Mouse (Mus musculus) cerebellum, adult 11 months (tissue): ENCODE results near the gene Ptprm.
A peak's percentile ranks its signal among the peaks of the same experiment; 100 is the strongest.

Experiments
- DNase-seq: peaks from one replicate; pipeline ENCODE4 v3.0.0; 2022

Ptprm gene

GRCm38 (mm10) chr17:66960986-66961385, 393.3 kb downstream of the Ptprm start:
- DNase-seq, result no peak

DNA sequence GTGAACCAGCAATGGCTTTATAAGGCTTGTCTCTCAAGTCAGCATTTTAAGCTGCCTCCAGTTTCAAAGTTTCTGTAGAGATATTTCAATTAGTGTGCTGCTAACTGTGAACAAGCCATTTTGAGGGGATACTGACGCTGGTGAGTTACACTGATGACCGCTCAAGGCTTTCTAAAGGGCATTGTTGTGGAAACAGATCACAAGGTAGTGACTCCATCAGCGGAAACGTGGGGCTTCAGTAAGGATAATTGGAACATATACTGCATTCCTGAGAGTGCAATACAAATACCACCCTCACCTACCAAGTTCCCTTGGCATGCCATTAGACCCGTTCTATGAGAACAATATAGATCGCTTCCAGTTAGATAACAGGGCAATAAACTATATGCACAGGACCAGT, 393.7 kb downstream of the Ptprm start:
- DNase-seq, result no peak

DNA sequence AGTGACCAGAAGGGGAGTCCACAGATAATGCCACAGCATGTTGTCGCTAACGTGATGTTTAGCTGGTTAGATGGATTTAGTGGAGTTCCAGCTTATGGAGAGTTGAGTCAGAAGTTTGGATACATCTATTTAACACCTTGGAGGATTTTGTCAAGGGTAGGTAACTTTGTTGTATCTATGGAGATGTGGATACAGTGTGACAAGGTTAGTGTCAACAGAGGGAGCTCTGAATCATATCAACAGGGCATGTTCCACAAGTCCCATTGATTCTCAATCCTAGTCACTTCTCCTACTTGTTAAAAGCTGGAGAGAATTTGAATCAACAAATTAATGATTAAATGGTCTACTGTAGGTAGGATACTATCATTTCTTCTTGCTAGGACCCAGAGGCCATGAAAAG, 394.4 kb downstream of the Ptprm start:
- no peak for DNase-seq

- DNase-seq, result no peak
These were observed 395.5 kb downstream of the Ptprm start for GRCm38 (mm10) chr17:66958766-66959165.

- DNase-seq, result peak; percentile 11
These were observed 409.8 kb downstream of the Ptprm start for GRCm38 (mm10) chr17:66944498-66944897.

- no peak for DNase-seq
These were observed 410.7 kb downstream of the Ptprm start for GRCm38 (mm10) chr17:66943539-66943938.

GRCm38 (mm10) chr17:66925611-66926010, 428.6 kb downstream of the Ptprm start:
- no peak for DNase-seq

GRCm38 (mm10) chr17:66914696-66915095, 439.6 kb downstream of the Ptprm start:
- DNase-seq, result no peak

GRCm38 (mm10) chr17:66912533-66912932, 441.7 kb downstream of the Ptprm start:
- no peak for DNase-seq

GRCm38 (mm10) chr17:66912120-66912519, 442.1 kb downstream of the Ptprm start:
- no peak for DNase-seq

DNA sequence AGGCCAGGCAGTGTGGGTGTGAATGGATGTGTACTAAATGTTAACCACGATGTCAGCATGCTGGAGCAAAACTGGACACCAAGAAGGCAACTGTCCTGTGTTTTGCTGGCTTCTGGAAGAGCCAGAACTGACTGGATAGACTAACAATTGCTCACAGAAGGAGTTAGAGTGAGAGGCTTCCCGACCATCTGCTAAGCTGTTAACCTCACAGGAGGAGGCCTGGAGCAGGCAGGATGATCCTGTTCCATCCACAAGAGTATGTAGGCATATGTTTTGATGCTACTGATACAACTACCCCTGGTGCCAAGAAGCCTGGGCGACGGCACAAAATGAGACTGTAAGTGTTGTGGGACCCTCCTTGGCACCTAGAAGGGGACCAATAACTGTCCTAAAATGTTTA, 444.4 kb downstream of the Ptprm start:
- peak; percentile 69 for DNase-seq

- DNase-seq, result peak; percentile 8
These were observed 445.3 kb downstream of the Ptprm start for GRCm38 (mm10) chr17:66908921-66909320.

GRCm38 (mm10) chr17:66894181-66894580, 460.1 kb downstream of the Ptprm start:
- no peak for DNase-seq

- DNase-seq, result no peak
These were observed 462.3 kb downstream of the Ptprm start for GRCm38 (mm10) chr17:66891916-66892315.

- DNase-seq, result no peak
These were observed 463.0 kb downstream of the Ptprm start for GRCm38 (mm10) chr17:66891067-66891862.

GRCm38 (mm10) chr17:66882304-66882703, 472.0 kb downstream of the Ptprm start:
- no peak for DNase-seq

- no peak for DNase-seq
These were observed 473.1 kb downstream of the Ptprm start for GRCm38 (mm10) chr17:66880969-66881701.

DNA sequence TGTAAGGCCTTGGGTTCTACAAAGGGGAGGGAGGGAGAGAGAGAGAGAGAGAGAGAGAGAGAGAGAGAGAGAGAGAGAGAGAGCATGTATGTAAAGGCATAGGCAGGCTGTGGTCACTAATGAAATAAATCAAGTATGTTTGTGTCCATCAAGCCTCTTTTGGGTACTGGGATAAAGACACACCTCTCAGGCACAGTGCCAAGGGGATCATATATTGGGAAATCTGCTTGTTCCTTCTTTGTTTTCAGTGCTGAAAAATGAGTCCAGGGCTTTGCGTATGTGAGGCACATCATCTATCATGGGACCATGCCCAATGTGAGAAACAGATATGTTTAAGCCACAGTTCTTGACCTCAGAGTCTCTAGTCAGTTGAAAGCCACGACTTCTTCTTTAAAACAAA, 475.1 kb downstream of the Ptprm start:
- DNase-seq, result no peak

- DNase-seq, result no peak
These were observed 476.7 kb downstream of the Ptprm start for GRCm38 (mm10) chr17:66877582-66877981.

GRCm38 (mm10) chr17:66874810-66875209, 479.4 kb downstream of the Ptprm start:
- no peak for DNase-seq

GRCm38 (mm10) chr17:66871396-66871795, 482.9 kb downstream of the Ptprm start:
- DNase-seq, result no peak

GRCm38 (mm10) chr17:66869581-66870002, 484.7 kb downstream of the Ptprm start:
- no peak for DNase-seq

DNA sequence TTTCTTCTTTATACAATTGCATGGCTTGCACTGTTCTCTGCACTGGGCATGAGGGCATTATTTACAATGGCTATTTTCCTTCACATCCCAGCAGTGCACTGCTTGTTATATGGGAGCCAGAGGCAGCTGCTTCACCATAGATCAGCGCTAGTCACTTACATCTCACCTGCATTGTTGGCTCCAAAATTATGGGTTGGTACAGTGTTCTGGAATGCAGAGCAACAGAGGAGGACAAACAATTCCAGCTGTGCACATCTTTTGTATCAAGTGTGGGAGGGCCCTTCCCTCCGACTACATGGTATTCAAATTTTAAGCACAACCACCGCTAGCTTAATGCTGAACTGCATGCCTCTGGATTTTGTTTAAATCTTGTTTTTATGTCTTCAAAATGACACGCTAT, 489.8 kb downstream of the Ptprm start:
- DNase-seq, result no peak

- no peak for DNase-seq
These were observed 492.7 kb downstream of the Ptprm start for GRCm38 (mm10) chr17:66861557-66861956.
